Mouse (Mus musculus) heart, embryonic 11.5 days (tissue): Measurements from ENCODE around the gene D10Wsu102e. TPM values are rescaled to one million over a fixed set of nuclear protein-coding genes. Genes with fewer than 3 reads are reported as not detected.

ENCODE experiments used
- ATAC-seq: fragments of 200-750 bp; cut with Nextera tagmentation; replicated peaks from 2 replicates; pipeline ENCODE4 v1.8.0; 2017; ENCODE audit warnings: moderate library complexity; ENCODE audit not compliant: insufficient number of reproducible peaks, low FRiP score, low TSS enrichment
- H3K27ac ChIP-seq: fragments of 300-500 bp; sonication (generic); 2 replicates; pipeline ENCODE4 v1.5.1; 2014; ENCODE audit warnings: mild to moderate bottlenecking, low read depth, low read length
- H3K27me3 ChIP-seq: fragments of 300-500 bp; sonication (generic); 2 replicates; pipeline ENCODE4 v1.6.1; 2014; ENCODE audit warnings: mild to moderate bottlenecking, low read length, mixed read lengths; ENCODE audit not compliant: control insufficient read depth, insufficient read depth
- H3K36me3 ChIP-seq: fragments of 300-500 bp; sonication (generic); 2 replicates; pipeline ENCODE4 v1.6.1; 2014; ENCODE audit warnings: mild to moderate bottlenecking, low read length, moderate library complexity, mixed read lengths; ENCODE audit not compliant: control insufficient read depth, insufficient read depth
- H3K4me1 ChIP-seq: fragments of 300-500 bp; sonication (generic); 2 replicates; pipeline ENCODE4 v1.6.1; 2014; ENCODE audit warnings: low read length; ENCODE audit not compliant: control insufficient read depth, insufficient read depth
- H3K4me2 ChIP-seq: fragments of 300-500 bp; sonication (generic); 2 replicates; pipeline ENCODE4 v1.6.1; 2014; ENCODE audit warnings: mild to moderate bottlenecking, moderate library complexity
- H3K4me3 ChIP-seq: fragments of 300-500 bp; sonication (generic); 2 replicates; pipeline ENCODE4 v1.5.1; 2014; ENCODE audit warnings: low read depth, low read length
- H3K9ac ChIP-seq: fragments of 300-500 bp; sonication (generic); 2 replicates; pipeline ENCODE4 v1.6.1; 2014; ENCODE audit warnings: mild to moderate bottlenecking, low read depth, low read length, moderate library complexity
- H3K9me3 ChIP-seq: fragments of 300-500 bp; sonication (generic); replicated peaks from 2 replicates; pipeline ENCODE4 v1.6.1; 2016; ENCODE audit warnings: low read length; ENCODE audit not compliant: control insufficient read depth
- WGBS: fragments of 180-500 bp; shearing (Covaris S2); extraction: QIAGEN DNeasy Blood & Tissue Kit; methylation state at CpG from one replicate; pipeline ENCODE4 v1.1.7; 2014; ENCODE audit not compliant: insufficient replicate concordance; 5-methylcytosine and 5-hydroxymethylcytosine counted together
- polyA plus RNA-seq: library from polyadenylated mRNA; unstranded; fragments of >200 nt; fragmentation: Nextera tagmentation; extraction: Ambion mirVana; gene quantifications from 2 replicates; pipeline ENCODE4 v1.2.1, GENCODE M21; 2014

The D10Wsu102e gene
- polyA plus RNA-seq, 1 experiment from 2014 or later = 0.53 TPM

DNA sequence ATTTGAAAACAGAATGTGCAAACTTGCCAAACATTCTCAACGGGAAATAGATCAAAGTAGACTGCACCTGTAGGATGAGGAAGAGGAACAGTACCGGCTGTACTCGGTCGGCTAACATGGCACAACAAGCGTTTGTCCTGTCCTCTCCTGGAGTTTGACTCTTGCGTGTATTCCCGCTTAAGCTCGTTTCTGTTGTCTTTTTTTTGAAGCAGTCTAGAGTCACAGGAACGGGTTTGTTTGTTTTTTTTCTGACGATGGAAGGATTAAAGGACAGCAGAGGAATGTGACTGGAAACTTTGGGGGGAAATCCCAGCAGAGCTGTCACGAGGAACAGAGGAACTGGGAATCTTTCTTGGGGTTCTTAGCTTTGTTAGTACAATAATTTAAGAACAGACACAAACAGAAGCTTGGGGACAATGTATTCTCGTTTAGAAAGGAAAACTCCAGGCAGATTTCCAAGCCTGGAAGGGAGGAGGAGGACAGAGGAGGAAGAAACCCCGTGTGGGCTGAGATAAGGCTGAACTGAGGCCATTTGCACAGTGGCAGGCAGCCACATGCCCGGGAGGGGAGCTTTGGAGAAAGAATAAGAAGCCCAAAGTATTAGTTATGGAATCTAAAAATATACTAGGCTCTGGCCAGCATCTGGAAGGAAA is 6.2 kb upstream of the D10Wsu102e start:
- Histone ChIP-seq H3K9me3 (no peaks in the 10 kb centered on the region), H3K4me2 (peak overlapping the region; percentile 31), H3K9ac (0 out of 2 replicates have a peak overlapping the region, but pooled peaks have one; percentile 12), H3K4me3 (no peak overlapping the region), H3K4me1 (peaks cover 4% of the 10 kb centered on the region; the same call in 1 of the 2 replicates), H3K36me3 (no peaks in the 10 kb centered on the region), H3K27me3 (no peaks in the 10 kb centered on the region), H3K27ac (peak overlapping the region; percentile 50)
- ATAC-seq = no peak
- WGBS = 33% methylated on average over 14 of the region's 14 CpGs

DNA sequence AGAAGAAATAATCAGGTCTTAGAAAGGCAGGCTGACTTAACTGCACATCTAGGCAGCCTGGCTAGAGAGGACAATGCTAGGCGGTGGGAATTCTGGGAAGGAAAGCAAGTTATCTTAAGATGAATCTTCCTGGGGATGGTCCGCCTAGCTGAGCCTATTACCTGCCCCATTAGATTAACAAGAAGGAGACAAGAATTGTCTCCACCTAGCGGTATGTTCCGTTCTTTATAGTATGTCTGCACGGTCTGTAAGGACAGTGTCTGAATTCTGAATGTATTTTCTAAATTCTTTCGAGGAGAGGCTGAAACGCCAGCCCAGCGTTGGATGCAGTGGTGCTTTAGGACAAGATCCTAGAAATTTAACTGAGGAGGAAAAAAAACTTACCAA is 5.7 kb upstream of the D10Wsu102e start:
- 63% methylated on average over 8 of the region's 8 CpGs for WGBS
- Histone ChIP-seq H3K36me3 (no peaks in the 10 kb centered on the region), H3K27ac (peak overlapping the region; percentile 50; the same call in 1 of the 2 replicates), H3K4me2 (peak overlapping the region; percentile 31; the same call in 1 of the 2 replicates), H3K9me3 (no peaks in the 10 kb centered on the region), H3K4me3 (no peak overlapping the region), H3K4me1 (peaks cover 6% of the 10 kb centered on the region), H3K27me3 (no peaks in the 10 kb centered on the region), H3K9ac (no peak overlapping the region)
- ATAC-seq = no peak

DNA sequence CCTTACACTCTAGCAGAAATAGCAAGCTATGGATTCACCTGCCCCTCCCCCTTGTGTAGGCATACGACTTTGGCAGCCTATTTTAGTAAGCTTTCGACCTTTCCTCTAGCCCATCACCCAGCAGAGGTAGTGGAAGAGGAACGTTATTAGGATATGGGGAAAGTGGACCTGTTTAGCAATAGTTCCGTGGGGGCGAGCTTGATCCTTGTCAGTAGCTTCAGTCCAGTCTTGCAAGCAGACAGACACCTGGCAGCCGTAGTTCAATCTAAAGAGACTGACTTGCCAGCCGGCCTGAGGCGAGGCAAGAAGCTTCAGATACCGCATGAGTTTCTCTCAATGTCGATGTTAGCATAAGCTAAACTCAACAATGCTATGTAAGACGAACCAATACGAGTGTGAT is 3.6 kb upstream of the D10Wsu102e start:
- no peak overlapping the region for H3K9ac ChIP-seq
- H3K4me1 ChIP-seq = peaks cover 10% of the 10 kb centered on the region
- no peak overlapping the region for H3K27ac ChIP-seq
- ATAC-seq = no peak
- H3K36me3 ChIP-seq = no peaks in the 10 kb centered on the region
- H3K4me3 ChIP-seq = no peak overlapping the region
- 79% methylated on average over 12 of the region's 12 CpGs for WGBS
- no peaks in the 10 kb centered on the region for H3K27me3 ChIP-seq
- no peaks in the 10 kb centered on the region for H3K9me3 ChIP-seq
- no peak overlapping the region for H3K4me2 ChIP-seq

DNA sequence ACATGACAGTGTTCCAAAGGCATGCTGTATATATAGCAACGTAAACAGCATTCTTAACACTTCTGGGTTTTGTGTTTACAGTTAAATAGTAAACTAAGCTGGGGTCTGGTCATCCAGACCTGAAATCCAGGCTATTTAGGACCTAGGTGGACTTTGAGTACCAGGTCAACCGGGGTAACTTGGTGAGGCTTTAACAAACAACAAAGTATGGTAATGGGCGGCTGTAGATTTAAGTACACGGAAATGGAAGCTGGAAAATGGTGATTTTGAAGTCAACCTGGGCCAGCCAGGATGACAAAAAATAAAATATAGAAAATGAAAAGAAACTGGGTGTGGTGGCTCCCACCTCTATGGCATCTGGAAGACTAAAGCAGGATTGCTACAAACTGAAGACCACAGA is 570 bp upstream of the D10Wsu102e start:
- Histone ChIP-seq H3K27me3 (no peaks in the 10 kb centered on the region), H3K4me2 (peak overlapping the region; percentile 87), H3K9ac (peak overlapping the region; percentile 84; the same call in 1 of the 2 replicates), H3K9me3 (no peaks in the 10 kb centered on the region), H3K4me3 (peak overlapping the region; percentile 83), H3K27ac (peak overlapping the region; percentile 46; the same call in 1 of the 2 replicates), H3K36me3 (no peaks in the 10 kb centered on the region; the same call in none of the 2 replicates), H3K4me1 (peaks cover 15% of the 10 kb centered on the region)
- 85% methylated on average over 4 of the region's 4 CpGs for WGBS
- no peak for ATAC-seq

DNA sequence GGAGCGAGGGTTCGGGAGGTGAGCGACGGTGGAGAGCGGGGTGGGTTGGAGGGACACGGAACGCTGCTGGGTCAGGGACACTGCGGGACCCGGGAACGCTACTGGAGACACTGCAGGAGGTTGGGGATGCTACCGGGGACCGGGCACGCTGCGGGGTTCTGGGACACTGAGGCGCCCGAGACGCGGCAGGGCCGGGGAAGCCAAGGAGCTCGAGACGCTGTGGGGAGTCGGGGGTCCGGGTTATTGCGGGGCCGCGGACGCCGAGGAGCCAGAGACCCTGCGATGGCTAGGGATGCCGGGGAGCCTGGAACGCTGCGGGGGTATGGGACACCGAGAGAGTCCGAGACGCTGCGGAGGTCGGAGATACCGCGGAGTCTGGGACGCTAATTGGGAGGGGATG is 335 bp downstream of the D10Wsu102e start:
- WGBS = under 1% methylated on average over 40 of the region's 40 CpGs
- peak; percentile 64; the same call in 1 of the 2 replicates for ATAC-seq
- peak overlapping the region; percentile 83 for H3K4me3 ChIP-seq
- peaks cover 15% of the 10 kb centered on the region for H3K4me1 ChIP-seq
- H3K27me3 ChIP-seq = no peaks in the 10 kb centered on the region
- no peaks in the 10 kb centered on the region for H3K9me3 ChIP-seq
- H3K4me2 ChIP-seq = peak overlapping the region; percentile 87
- H3K27ac ChIP-seq = peak overlapping the region; percentile 71
- H3K9ac ChIP-seq = peak overlapping the region; percentile 84
- H3K36me3 ChIP-seq = peaks cover 4% of the 10 kb centered on the region

DNA sequence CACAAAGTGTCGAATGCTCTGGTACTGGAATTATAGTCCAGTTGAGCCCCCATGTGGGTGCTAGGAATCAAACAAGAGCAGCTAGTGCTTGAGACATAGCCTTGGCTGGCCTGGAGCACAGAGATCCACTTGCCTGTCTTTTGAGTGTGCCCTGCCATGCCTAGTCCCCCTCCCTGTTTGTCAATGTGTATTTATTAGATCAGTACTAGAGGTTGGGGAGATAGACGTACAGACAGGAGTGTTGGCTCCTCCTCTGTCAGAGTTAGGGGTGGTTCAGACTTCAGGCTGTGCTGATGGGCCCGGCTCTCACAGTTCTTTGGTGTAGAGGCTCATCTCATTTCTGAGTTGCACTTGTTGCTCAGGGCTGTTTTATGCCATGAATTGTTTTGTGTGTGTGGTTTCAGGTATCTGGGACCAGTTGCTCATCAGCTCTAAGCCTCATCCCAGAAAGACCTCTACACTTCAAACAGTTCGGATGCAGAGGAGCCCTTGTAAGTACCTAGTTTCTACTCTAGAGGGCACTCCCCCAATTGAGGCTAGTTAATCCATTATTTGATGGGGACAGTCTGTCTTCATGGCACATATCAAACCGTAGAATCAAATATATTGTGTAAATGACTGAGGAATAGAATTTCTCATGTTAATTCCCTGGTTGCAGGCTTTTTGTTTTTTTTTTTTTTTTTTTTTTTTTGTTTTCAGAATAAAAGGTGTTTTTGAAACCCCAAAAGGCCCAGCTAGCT is 1.8 kb downstream of the D10Wsu102e start:
- Histone ChIP-seq H3K4me3 (peak overlapping the region; percentile 83; the same call in 1 of the 2 replicates), H3K4me2 (peak overlapping the region; percentile 87), H3K9ac (no peak overlapping the region), H3K36me3 (peaks cover 13% of the 10 kb centered on the region), H3K9me3 (no peaks in the 10 kb centered on the region), H3K4me1 (peaks cover 15% of the 10 kb centered on the region), H3K27me3 (no peaks in the 10 kb centered on the region), H3K27ac (no peak overlapping the region)
- no peak for ATAC-seq
- WGBS = 60% methylated on average over 5 of the region's 5 CpGs

DNA sequence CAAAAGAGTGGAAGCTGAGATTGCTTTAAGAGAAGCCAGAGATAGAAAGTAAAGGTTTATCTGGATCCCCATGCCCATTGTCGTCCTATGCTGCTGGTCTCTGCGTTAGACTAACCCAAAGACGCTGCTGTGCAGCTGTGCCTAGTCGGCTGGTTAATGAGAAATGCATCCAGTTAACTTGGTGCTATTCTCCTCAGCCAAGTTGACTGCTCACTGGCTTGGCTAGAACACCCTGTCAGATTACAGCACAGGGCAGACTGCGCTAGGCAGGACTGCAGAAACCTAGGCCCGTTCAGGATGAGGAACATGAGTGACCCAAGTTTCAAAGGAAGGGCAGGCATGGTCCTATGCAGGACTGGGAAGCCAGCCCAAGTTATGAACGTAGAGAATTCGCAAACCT is 3.4 kb downstream of the D10Wsu102e start:
- Histone ChIP-seq H3K9ac (no peak overlapping the region), H3K27me3 (no peaks in the 10 kb centered on the region), H3K4me3 (no peak overlapping the region), H3K36me3 (peaks cover 13% of the 10 kb centered on the region), H3K4me1 (peaks cover 15% of the 10 kb centered on the region), H3K27ac (no peak overlapping the region), H3K4me2 (no peak overlapping the region), H3K9me3 (no peaks in the 10 kb centered on the region)
- WGBS = 89% methylated on average over 8 of the region's 8 CpGs
- no peak for ATAC-seq

DNA sequence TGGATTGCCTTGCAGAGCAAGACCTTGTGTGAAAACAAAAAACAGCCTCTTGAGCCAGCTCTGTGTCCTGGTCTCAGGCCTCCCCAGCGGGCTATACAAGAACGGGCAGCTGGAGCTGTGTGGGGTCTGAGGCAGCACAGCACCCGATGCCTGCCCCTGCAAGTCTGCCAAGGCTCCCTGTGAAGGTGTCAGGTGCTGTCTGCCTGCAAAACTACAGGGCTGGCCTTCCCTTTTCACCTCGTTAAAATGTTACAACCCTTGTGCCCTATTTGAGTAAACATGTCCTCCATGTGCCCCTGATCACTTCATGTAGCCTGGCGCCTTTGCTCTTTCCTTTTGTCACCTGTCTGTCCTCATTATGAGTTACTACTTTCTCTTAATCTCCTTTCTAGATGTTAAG is 8.9 kb downstream of the D10Wsu102e start:
- Histone ChIP-seq H3K27ac (no peak overlapping the region), H3K9ac (no peak overlapping the region), H3K36me3 (peaks cover 13% of the 10 kb centered on the region; the same call in 1 of the 2 replicates), H3K4me1 (no peaks in the 10 kb centered on the region), H3K4me2 (no peak overlapping the region), H3K9me3 (no peaks in the 10 kb centered on the region), H3K27me3 (no peaks in the 10 kb centered on the region), H3K4me3 (no peak overlapping the region)
- 83% methylated on average over 5 of the region's 5 CpGs for WGBS
- ATAC-seq = no peak
